Mouse (Mus musculus) neural tube, embryonic 14.5 days (tissue): ENCODE results near the gene Ttyh3. TPM values are rescaled to one million over a fixed set of nuclear protein-coding genes. Genes with fewer than 3 reads are reported as not detected.

Experiments
- ATAC-seq: fragments of 200-750 bp; cut with Nextera tagmentation; 2 replicates; pipeline ENCODE4 v1.8.0; 2017; ENCODE audit warnings: low read depth, mild to moderate bottlenecking, moderate TSS enrichment, moderate library complexity
- H3K27ac ChIP-seq: fragments of 300-500 bp; sonication (generic); 2 replicates; pipeline ENCODE4 v1.5.1; 2014; ENCODE audit warnings: low read depth, mild to moderate bottlenecking, control low read depth, low read length, moderate library complexity, mixed read lengths
- H3K27me3 ChIP-seq: fragments of 300-500 bp; sonication (generic); 2 replicates; pipeline ENCODE4 v1.6.1; 2014; ENCODE audit warnings: low read length; ENCODE audit not compliant: control insufficient read depth, insufficient read depth
- H3K36me3 ChIP-seq: fragments of 300-500 bp; sonication (generic); 2 replicates; pipeline ENCODE4 v1.6.1; 2014; ENCODE audit warnings: low read length, mixed read lengths; ENCODE audit not compliant: control insufficient read depth, insufficient read depth
- H3K4me1 ChIP-seq: fragments of 300-500 bp; sonication (generic); 2 replicates; pipeline ENCODE4 v1.6.1; 2014; ENCODE audit warnings: low read length; ENCODE audit not compliant: control insufficient read depth, insufficient read depth
- H3K4me2 ChIP-seq: fragments of 300-500 bp; sonication (generic); 2 replicates; pipeline ENCODE4 v1.6.1; 2014; ENCODE audit warnings: mild to moderate bottlenecking, low read depth, low read length, control low read depth
- H3K4me3 ChIP-seq: fragments of 300-500 bp; sonication (generic); 2 replicates; pipeline ENCODE4 v1.5.1; 2014; ENCODE audit warnings: low read depth, low read length, control low read depth, mixed read lengths
- H3K9ac ChIP-seq: fragments of 300-500 bp; sonication (generic); replicated peaks from 2 replicates; pipeline ENCODE4 v1.6.1; 2014; ENCODE audit warnings: low read depth, mild to moderate bottlenecking, control low read depth, low read length, mixed read lengths
- H3K9me3 ChIP-seq: fragments of 300-500 bp; sonication (generic); 2 replicates; pipeline ENCODE4 v1.6.1; 2016; ENCODE audit warnings: low read length; ENCODE audit not compliant: control insufficient read depth
- WGBS: fragments of 180-500 bp; shearing (Covaris S2); extraction: QIAGEN DNeasy Blood & Tissue Kit; methylation state at CpG from one replicate; pipeline ENCODE4 v1.1.7; 2014; 5-methylcytosine and 5-hydroxymethylcytosine counted together
- polyA plus RNA-seq: library from polyadenylated mRNA; unstranded; fragments of >200 nt; fragmentation: Nextera tagmentation; extraction: Ambion mirVana; gene quantifications from 2 replicates; pipeline ENCODE4 v1.2.1, GENCODE M21; 2014

Gene Ttyh3
- polyA plus RNA-seq, 1 experiment from 2014 or later: 89.4 TPM

- H3K4me3 ChIP-seq: peak overlapping the region; percentile 96
- no peaks in the 10 kb centered on the region for H3K9me3 ChIP-seq
- ATAC-seq: no peak
- H3K36me3 ChIP-seq: no peaks in the 10 kb centered on the region
- H3K27me3 ChIP-seq: no peaks in the 10 kb centered on the region
- peak overlapping the region; percentile 94 for H3K27ac ChIP-seq
- WGBS: 21% methylated on average over 13 of the region's 13 CpGs
- peaks cover 45% of the 10 kb centered on the region for H3K4me1 ChIP-seq
- peak overlapping the region; percentile 100 for H3K9ac ChIP-seq
- peak overlapping the region; percentile 88 for H3K4me2 ChIP-seq
Measured at GRCm38 (mm10) chr5:140647031-140647760, 1.6 kb downstream of the Ttyh3 start.

- H3K9me3 ChIP-seq: no peaks in the 10 kb centered on the region
- H3K9ac ChIP-seq: peak overlapping the region; percentile 100; the same call in 1 of the 2 replicates
- H3K27ac ChIP-seq: no peak overlapping the region
- H3K27me3 ChIP-seq: no peaks in the 10 kb centered on the region
- H3K36me3 ChIP-seq: no peaks in the 10 kb centered on the region
- H3K4me3 ChIP-seq: peak overlapping the region; percentile 96
- H3K4me2 ChIP-seq: peak overlapping the region; percentile 88
- no peak for ATAC-seq
- peaks cover 56% of the 10 kb centered on the region for H3K4me1 ChIP-seq
- 74% methylated on average over 6 of the region's 6 CpGs for WGBS
Measured at GRCm38 (mm10) chr5:140646171-140646570, 2.7 kb downstream of the Ttyh3 start.

GRCm38 (mm10) chr5:140645454-140645853 lies 3.4 kb downstream of the Ttyh3 start:
- WGBS: 74% methylated on average over 4 of the region's 4 CpGs
- Histone ChIP-seq H3K27me3 (no peaks in the 10 kb centered on the region), H3K9me3 (no peaks in the 10 kb centered on the region), H3K9ac (0 out of 2 replicates have a peak overlapping the region, but pooled peaks have one; percentile 28), H3K4me3 (no peak overlapping the region), H3K27ac (no peak overlapping the region), H3K36me3 (no peaks in the 10 kb centered on the region), H3K4me1 (peaks cover 63% of the 10 kb centered on the region), H3K4me2 (peak overlapping the region; percentile 88)
- ATAC-seq: no peak

GRCm38 (mm10) chr5:140644702-140645201 lies 4.1 kb downstream of the Ttyh3 start:
- Histone ChIP-seq H3K9me3 (no peaks in the 10 kb centered on the region), H3K27ac (no peak overlapping the region), H3K27me3 (no peaks in the 10 kb centered on the region), H3K4me2 (peak overlapping the region; percentile 88; the same call in 1 of the 2 replicates), H3K4me1 (peaks cover 63% of the 10 kb centered on the region), H3K9ac (no peak overlapping the region), H3K4me3 (no peak overlapping the region; the same call in 1 of the 2 replicates), H3K36me3 (peaks cover 5% of the 10 kb centered on the region)
- ATAC-seq: no peak
- WGBS: 70% methylated on average over 15 of the region's 15 CpGs

DNA sequence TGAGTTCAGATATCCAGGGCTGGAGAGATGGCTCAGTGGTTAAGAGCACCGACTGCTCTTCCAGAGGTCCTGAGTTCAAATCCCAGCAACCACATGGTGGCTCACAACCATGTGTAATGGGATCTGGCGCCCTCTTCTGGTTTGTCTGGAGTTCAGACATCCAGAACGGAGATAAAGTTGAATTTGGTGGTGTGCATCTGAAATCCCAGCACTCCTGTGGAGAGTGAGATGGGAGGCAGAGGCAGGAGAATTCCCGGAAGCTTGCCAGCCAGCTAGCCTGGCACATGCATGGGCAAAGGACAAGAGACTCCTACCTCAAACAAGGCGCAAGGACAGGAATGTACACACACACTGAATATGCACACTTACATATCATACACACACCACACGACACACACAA lies 4.6 kb downstream of the Ttyh3 start:
- Histone ChIP-seq H3K27me3 (no peaks in the 10 kb centered on the region), H3K4me3 (no peak overlapping the region), H3K27ac (no peak overlapping the region), H3K4me1 (peaks cover 58% of the 10 kb centered on the region), H3K9ac (no peak overlapping the region), H3K36me3 (peaks cover 9% of the 10 kb centered on the region), H3K4me2 (no peak overlapping the region), H3K9me3 (no peaks in the 10 kb centered on the region)
- WGBS: 90% methylated on average over 6 of the region's 6 CpGs
- ATAC-seq: no peak

DNA sequence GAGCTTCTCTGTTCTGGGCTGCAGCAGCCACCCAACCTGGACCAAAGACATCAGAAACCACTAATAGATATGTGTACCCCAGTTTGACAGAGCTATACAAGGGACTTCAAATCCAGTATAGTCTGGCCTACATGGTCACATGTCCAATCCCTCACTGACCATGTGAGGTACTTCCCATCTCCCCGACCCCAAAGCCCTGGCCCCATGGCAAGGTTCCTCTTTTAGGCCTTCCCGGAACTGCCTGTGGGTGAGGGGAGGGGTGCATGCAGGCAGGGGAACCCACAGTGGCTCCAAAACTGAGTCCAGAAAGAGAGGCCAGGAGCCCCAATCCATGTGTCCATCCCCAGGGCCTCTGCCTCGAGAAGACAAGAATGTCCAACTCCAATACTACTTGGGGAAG lies 6.8 kb downstream of the Ttyh3 start:
- Histone ChIP-seq H3K4me2 (no peak overlapping the region), H3K27me3 (no peaks in the 10 kb centered on the region), H3K9me3 (no peaks in the 10 kb centered on the region), H3K9ac (no peak overlapping the region), H3K4me1 (peaks cover 60% of the 10 kb centered on the region), H3K4me3 (no peak overlapping the region), H3K27ac (0 out of 2 replicates have a peak overlapping the region, but pooled peaks have one; percentile 23), H3K36me3 (peaks cover 17% of the 10 kb centered on the region)
- 87% methylated on average over 3 of the region's 3 CpGs for WGBS
- no peak for ATAC-seq

DNA sequence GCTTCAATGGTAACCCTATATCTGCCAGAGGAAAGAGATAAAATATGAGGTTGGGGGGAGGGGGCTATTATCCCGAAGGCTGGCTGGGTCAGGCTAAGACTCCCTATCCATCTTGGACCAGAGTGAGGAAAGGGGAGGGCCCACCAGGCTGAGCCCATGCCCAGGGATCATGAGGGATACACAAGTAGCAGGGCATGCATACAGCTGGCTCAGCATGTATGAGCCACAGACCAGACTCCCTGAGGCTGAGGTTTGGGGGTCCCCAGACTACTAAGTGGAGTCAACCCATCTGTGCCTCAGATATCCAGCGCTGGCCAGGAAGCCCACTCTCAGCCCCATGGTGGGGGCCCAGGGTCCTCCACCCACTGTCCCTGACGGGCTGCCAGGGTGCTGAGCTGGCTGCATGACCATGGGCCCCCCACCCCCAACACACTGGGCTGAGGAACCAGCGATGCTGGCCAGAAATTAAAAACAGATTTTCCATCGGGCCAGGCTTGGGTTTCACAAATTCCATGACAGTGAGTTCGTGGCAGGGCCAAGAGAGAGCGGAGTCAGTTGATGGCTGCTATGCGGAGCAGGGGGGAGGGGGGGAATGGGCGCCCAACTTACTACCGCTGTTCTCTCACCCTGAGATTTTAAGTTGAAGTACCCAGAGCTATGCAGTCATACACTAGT lies 7.4 kb downstream of the Ttyh3 start:
- H3K9ac ChIP-seq: no peak overlapping the region
- no peaks in the 10 kb centered on the region for H3K9me3 ChIP-seq
- peaks cover 17% of the 10 kb centered on the region for H3K36me3 ChIP-seq
- WGBS: 67% methylated on average over 10 of the region's 10 CpGs
- H3K4me3 ChIP-seq: no peak overlapping the region
- no peaks in the 10 kb centered on the region for H3K27me3 ChIP-seq
- ATAC-seq: no peak
- no peak overlapping the region for H3K4me2 ChIP-seq
- peaks cover 56% of the 10 kb centered on the region for H3K4me1 ChIP-seq
- H3K27ac ChIP-seq: no peak overlapping the region

DNA sequence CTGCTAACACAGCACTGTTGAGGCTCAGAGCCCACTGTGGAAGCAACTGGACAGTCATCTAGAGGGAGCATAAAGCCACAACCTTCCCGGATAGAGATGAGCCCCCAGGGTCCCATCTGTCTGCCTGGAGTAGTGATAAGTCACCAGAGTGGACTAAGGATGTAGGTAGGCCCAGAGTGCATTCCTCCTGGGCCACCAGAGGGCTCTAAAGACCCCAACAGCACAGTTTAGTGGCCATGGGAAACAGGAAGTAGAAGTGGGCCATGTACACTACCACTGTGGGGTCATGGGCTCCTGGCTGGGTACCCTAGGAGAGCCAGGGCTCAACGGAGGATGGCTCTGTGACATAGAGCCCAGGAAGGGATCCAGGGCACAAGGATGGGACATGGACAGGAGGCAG lies 8.0 kb downstream of the Ttyh3 start:
- Histone ChIP-seq H3K4me2 (no peak overlapping the region), H3K27ac (no peak overlapping the region), H3K27me3 (no peaks in the 10 kb centered on the region), H3K4me3 (no peak overlapping the region), H3K9me3 (no peaks in the 10 kb centered on the region), H3K9ac (no peak overlapping the region), H3K36me3 (peaks cover 21% of the 10 kb centered on the region), H3K4me1 (peaks cover 51% of the 10 kb centered on the region)
- no peak for ATAC-seq
- WGBS: 53% methylated on average over 2 of the region's 2 CpGs

DNA sequence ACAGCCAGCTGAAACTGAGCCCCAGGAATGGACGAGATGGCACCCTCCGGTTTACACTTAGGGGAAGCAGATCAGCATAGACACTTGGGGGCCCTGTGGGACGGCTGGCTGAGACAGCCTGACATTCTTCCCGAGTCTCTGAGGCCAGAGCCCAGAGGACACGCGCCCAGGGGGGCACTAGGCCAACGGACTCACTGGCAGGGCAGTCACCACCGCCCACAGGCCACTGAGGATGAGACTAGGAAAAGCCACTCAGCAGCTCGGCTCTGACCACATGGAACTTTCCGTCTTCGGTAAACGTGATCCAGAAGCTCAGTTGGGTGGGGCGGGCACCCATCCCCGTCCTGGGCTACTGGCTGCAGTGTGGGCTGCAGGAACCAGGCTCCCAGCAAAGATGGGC lies 9.0 kb downstream of the Ttyh3 start:
- no peaks in the 10 kb centered on the region for H3K9me3 ChIP-seq
- ATAC-seq: no peak
- H3K9ac ChIP-seq: no peak overlapping the region
- no peak overlapping the region for H3K4me3 ChIP-seq
- H3K4me1 ChIP-seq: peaks cover 41% of the 10 kb centered on the region
- no peaks in the 10 kb centered on the region for H3K27me3 ChIP-seq
- no peak overlapping the region for H3K4me2 ChIP-seq
- H3K36me3 ChIP-seq: peaks cover 30% of the 10 kb centered on the region
- WGBS: 78% methylated on average over 14 of the region's 14 CpGs
- H3K27ac ChIP-seq: no peak overlapping the region
